Mouse (Mus musculus) midbrain, embryonic 11.5 days (tissue): Measurements from ENCODE around the gene Flad1. TPM values are rescaled to one million over a fixed set of nuclear protein-coding genes. Genes with fewer than 3 reads are reported as not detected.

ENCODE experiments used
- ATAC-seq: fragments of 200-750 bp; cut with Nextera tagmentation; 2 replicates; pipeline ENCODE4 v1.8.0; 2017; ENCODE audit warnings: moderate TSS enrichment, moderate library complexity; ENCODE audit not compliant: low FRiP score
- DNase-seq: peaks from one replicate; pipeline ENCODE4 v3.0.0; 2015; ENCODE audit warnings: low spot score; ENCODE audit errors: missing footprints
- H3K27ac ChIP-seq: fragments of 300-500 bp; sonication (generic); 2 replicates; pipeline ENCODE4 v1.5.1; 2014; ENCODE audit warnings: low read depth, low read length
- H3K27me3 ChIP-seq: fragments of 300-500 bp; sonication (generic); 2 replicates; pipeline ENCODE4 v1.6.1; 2014; ENCODE audit warnings: mild to moderate bottlenecking, low read length, moderate library complexity, mixed read lengths; ENCODE audit not compliant: control insufficient read depth, insufficient read depth
- H3K36me3 ChIP-seq: fragments of 300-500 bp; sonication (generic); 2 replicates; pipeline ENCODE4 v1.6.1; 2014; ENCODE audit warnings: mild to moderate bottlenecking, low read length, moderate library complexity, mixed read lengths; ENCODE audit not compliant: control insufficient read depth, insufficient read depth
- H3K4me1 ChIP-seq: fragments of 300-500 bp; sonication (generic); 2 replicates; pipeline ENCODE4 v1.6.1; 2014; ENCODE audit warnings: low read length; ENCODE audit not compliant: control insufficient read depth, insufficient read depth
- H3K4me2 ChIP-seq: fragments of 300-500 bp; sonication (generic); 2 replicates; pipeline ENCODE4 v1.6.1; 2014; ENCODE audit warnings: mild to moderate bottlenecking, moderate library complexity
- H3K4me3 ChIP-seq: fragments of 300-500 bp; sonication (generic); 2 replicates; pipeline ENCODE4 v1.5.1; 2014; ENCODE audit warnings: low read depth, low read length
- H3K9ac ChIP-seq: fragments of 300-500 bp; sonication (generic); 2 replicates; pipeline ENCODE4 v1.6.1; 2014; ENCODE audit warnings: low read length
- H3K9me3 ChIP-seq: fragments of 300-500 bp; sonication (generic); 2 replicates; pipeline ENCODE4 v1.6.1; 2016; ENCODE audit warnings: low read length; ENCODE audit not compliant: control insufficient read depth
- WGBS: fragments of 180-500 bp; shearing (Covaris S2); extraction: QIAGEN DNeasy Blood & Tissue Kit; methylation state at CpG from one replicate; pipeline ENCODE4 v1.1.7; 2014; 5-methylcytosine and 5-hydroxymethylcytosine counted together
- polyA plus RNA-seq: library from polyadenylated mRNA; unstranded; fragments of >200 nt; fragmentation: Nextera tagmentation; extraction: Ambion mirVana; gene quantifications from 2 replicates; pipeline ENCODE4 v1.2.1, GENCODE M21; 2014

Flad1 gene
- polyA plus RNA-seq, 1 experiment from 2014 or later: 25.4 TPM

- Histone ChIP-seq H3K27me3 (no peaks in the 10 kb centered on the region), H3K4me3 (0 out of 2 replicates have a peak overlapping the region, but pooled peaks have one; percentile 3), H3K4me1 (peaks cover 32% of the 10 kb centered on the region), H3K9me3 (no peaks in the 10 kb centered on the region), H3K4me2 (0 out of 2 replicates have a peak overlapping the region, but pooled peaks have one; percentile 61), H3K9ac (no peak overlapping the region), H3K27ac (no peak overlapping the region), H3K36me3 (peaks cover 7% of the 10 kb centered on the region; the same call in 1 of the 2 replicates)
- ATAC-seq: no peak
- 54% methylated on average over 2 of the region's 2 CpGs for WGBS
- DNase-seq: no peak
Observed at GRCm38 (mm10) chr3:89420421-89420820, 8.8 kb upstream of the Flad1 start.

- H3K4me2 ChIP-seq: peak overlapping the region; percentile 87
- H3K27ac ChIP-seq: no peak overlapping the region
- H3K36me3 ChIP-seq: peaks cover 8% of the 10 kb centered on the region; the same call in 1 of the 2 replicates
- H3K9ac ChIP-seq: peak overlapping the region; percentile 73
- no peak for DNase-seq
- H3K4me1 ChIP-seq: peaks cover 32% of the 10 kb centered on the region
- WGBS: 42% methylated on average over 3 of the region's 3 CpGs
- H3K4me3 ChIP-seq: peak overlapping the region; percentile 64
- H3K9me3 ChIP-seq: no peaks in the 10 kb centered on the region
- no peaks in the 10 kb centered on the region for H3K27me3 ChIP-seq
- no peak for ATAC-seq
Observed at GRCm38 (mm10) chr3:89419981-89420380, 8.3 kb upstream of the Flad1 start.

- no peak overlapping the region; the same call in 1 of the 2 replicates for H3K27ac ChIP-seq
- peaks cover 12% of the 10 kb centered on the region; the same call in 1 of the 2 replicates for H3K36me3 ChIP-seq
- peak overlapping the region; percentile 87 for H3K4me2 ChIP-seq
- peak overlapping the region; percentile 64 for H3K4me3 ChIP-seq
- no peak for DNase-seq
- H3K9ac ChIP-seq: peak overlapping the region; percentile 73
- H3K27me3 ChIP-seq: no peaks in the 10 kb centered on the region
- no peaks in the 10 kb centered on the region for H3K9me3 ChIP-seq
- ATAC-seq: no peak
- 4% methylated on average over 9 of the region's 9 CpGs for WGBS
- peaks cover 32% of the 10 kb centered on the region for H3K4me1 ChIP-seq
Observed at GRCm38 (mm10) chr3:89419571-89419970, 7.9 kb upstream of the Flad1 start.

- Histone ChIP-seq H3K4me2 (peak overlapping the region; percentile 87), H3K9me3 (no peaks in the 10 kb centered on the region), H3K27ac (peak overlapping the region; percentile 87), H3K27me3 (no peaks in the 10 kb centered on the region), H3K4me3 (peak overlapping the region; percentile 64), H3K9ac (peak overlapping the region; percentile 73), H3K4me1 (peaks cover 32% of the 10 kb centered on the region), H3K36me3 (peaks cover 16% of the 10 kb centered on the region; the same call in 1 of the 2 replicates)
- ATAC-seq (peak; percentile 14), DNase-seq (no peak)
- WGBS: under 1% methylated on average over 16 of the region's 16 CpGs
Observed at GRCm38 (mm10) chr3:89418861-89419250, 7.2 kb upstream of the Flad1 start.

GRCm38 (mm10) chr3:89418170-89418860 is 6.6 kb upstream of the Flad1 start, which contains the start of the genes Cks1b and Shc1:
Gene Cks1b, minus strand, starts transcription at chr3:89418383.
Gene Shc1, plus strand, starts transcription at chr3:89418443.
- peak; percentile 99 for DNase-seq
- H3K27me3 ChIP-seq: no peaks in the 10 kb centered on the region
- peaks cover 16% of the 10 kb centered on the region; the same call in 1 of the 2 replicates for H3K36me3 ChIP-seq
- H3K4me3 ChIP-seq: peak within 1 kb of the TSS; percentile 64
- peak within 1 kb of the TSS; percentile 87 for H3K4me2 ChIP-seq
- ATAC-seq: peak; percentile 97
- under 1% methylated on average over 39 of the region's 39 CpGs for WGBS
- peak within 1 kb of the TSS; percentile 76 for H3K9ac ChIP-seq
- H3K9me3 ChIP-seq: no peaks in the 10 kb centered on the region
- H3K27ac ChIP-seq: peak within 1 kb of the TSS; percentile 87
- peaks cover 32% of the 10 kb centered on the region for H3K4me1 ChIP-seq

GRCm38 (mm10) chr3:89417840-89418169 is 6.1 kb upstream of the Flad1 start:
- Histone ChIP-seq H3K4me2 (peak overlapping the region; percentile 83), H3K9ac (peak overlapping the region; percentile 76), H3K9me3 (no peaks in the 10 kb centered on the region), H3K36me3 (peaks cover 16% of the 10 kb centered on the region; the same call in 1 of the 2 replicates), H3K4me3 (peak overlapping the region; percentile 64), H3K27ac (peak overlapping the region; percentile 64), H3K4me1 (peaks cover 32% of the 10 kb centered on the region), H3K27me3 (no peaks in the 10 kb centered on the region)
- peak; percentile 60 for ATAC-seq
- no peak for DNase-seq
- WGBS: under 1% methylated on average over 20 of the region's 20 CpGs

- no peak for DNase-seq
- Histone ChIP-seq H3K9me3 (no peaks in the 10 kb centered on the region), H3K36me3 (peaks cover 16% of the 10 kb centered on the region; the same call in 1 of the 2 replicates), H3K27me3 (no peaks in the 10 kb centered on the region), H3K4me2 (peak overlapping the region; percentile 83), H3K4me1 (peaks cover 32% of the 10 kb centered on the region), H3K27ac (no peak overlapping the region), H3K9ac (peak overlapping the region; percentile 76), H3K4me3 (peak overlapping the region; percentile 64)
- 37% methylated on average over 2 of the region's 2 CpGs for WGBS
- ATAC-seq: no peak
Observed at GRCm38 (mm10) chr3:89417131-89417530, 5.5 kb upstream of the Flad1 start.

GRCm38 (mm10) chr3:89416158-89416557 is 4.5 kb upstream of the Flad1 start:
- ATAC-seq (no peak), DNase-seq (peak; percentile 31)
- Histone ChIP-seq H3K36me3 (peaks cover 16% of the 10 kb centered on the region; the same call in 1 of the 2 replicates), H3K4me1 (peaks cover 24% of the 10 kb centered on the region), H3K9ac (no peak overlapping the region), H3K9me3 (no peaks in the 10 kb centered on the region), H3K4me3 (no peak overlapping the region), H3K4me2 (no peak overlapping the region), H3K27ac (no peak overlapping the region), H3K27me3 (no peaks in the 10 kb centered on the region)
- 95% methylated on average over 8 of the region's 8 CpGs for WGBS

- Histone ChIP-seq H3K9ac (peak overlapping the region; percentile 47), H3K36me3 (peaks cover 12% of the 10 kb centered on the region; the same call in 1 of the 2 replicates), H3K9me3 (no peaks in the 10 kb centered on the region), H3K27ac (no peak overlapping the region), H3K4me3 (peak overlapping the region; percentile 50), H3K4me1 (peaks cover 7% of the 10 kb centered on the region), H3K4me2 (peak overlapping the region; percentile 73), H3K27me3 (no peaks in the 10 kb centered on the region)
- DNase-seq (no peak), ATAC-seq (no peak)
- WGBS: 81% methylated on average over 10 of the region's 10 CpGs
Observed at GRCm38 (mm10) chr3:89410864-89411263, 806 bp downstream of the Flad1 start.
